ENCODE assay signal across 10 mouse cellular contexts in the genomic region with DNA sequence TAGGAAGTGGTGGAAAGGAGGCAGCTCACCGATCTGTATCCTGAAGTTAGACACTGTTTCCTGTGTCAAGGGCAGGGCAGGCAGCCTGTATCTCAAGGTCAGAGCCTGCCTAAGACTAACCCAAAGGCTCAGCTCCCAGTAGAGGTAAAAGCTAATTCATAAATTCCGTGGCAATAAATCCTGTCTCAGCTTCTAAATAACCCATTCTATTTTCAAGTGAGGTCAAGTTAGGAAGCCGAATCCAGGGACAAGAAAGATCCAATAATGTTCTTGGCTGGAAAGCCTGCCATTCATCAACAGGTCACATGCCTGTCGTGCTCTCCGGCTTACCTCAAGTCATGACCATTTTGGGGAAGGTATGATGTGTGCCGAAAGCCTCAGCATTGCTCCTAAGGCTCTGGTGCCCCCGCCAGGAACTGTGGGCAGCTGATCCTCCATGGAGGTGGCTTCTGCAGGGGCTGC. TPM values are rescaled to one million over a fixed set of nuclear protein-coding genes. Genes with fewer than 3 reads are reported as not detected.
A peak's percentile ranks its signal among the peaks of the same experiment; 100 is the strongest.
DNase-seq lines count a peak whose midpoint lies in the region; ATAC-seq and TF ChIP-seq lines count a peak whose summit lies in the region.
"Had no signal": no experiment of that assay in that cellular context is flagged by ENCODE, and none has a peak within 500 bp of the region (broad histone marks: within the 10 kb centered on the region; RNA-seq: fewer than 3 reads in every experiment).

No protein-coding gene starts in this region.

- TF ChIP-seq POLR2A in kidney, adult 2 months (IDR thresholded peaks at IDR 0.05; ENCODE audit: low read depth, low read length) = no peak

- peaks cover 7% of the 10 kb centered on the region; the same call in 1 of the 2 replicates for H3K4me1 ChIP-seq in kidney, adult 2 months (ENCODE audit: control insufficient read depth, insufficient read depth, low read length)
- H3K4me1 ChIP-seq in stomach, postnatal 0 days (replicated peaks; ENCODE audit: control insufficient read depth, insufficient read depth) = no peaks in the 10 kb centered on the region
- H3K4me1 ChIP-seq in midbrain, embryonic 10.5 days = 0 out of 2 replicates have a peak, but pooled peaks cover 5% of the 10 kb centered on the region
- H3K4me1 ChIP-seq in midbrain, embryonic 14.5 days (ENCODE audit: control insufficient read depth, insufficient read depth, low read length) = no peaks in the 10 kb centered on the region
- H3K4me1 ChIP-seq: liver, embryonic 15.5 days had no signal

- TF ChIP-seq CTCF in gastrocnemius, adult 2 months (IDR thresholded peaks at IDR 0.05) = peak; percentile 54
- no peak for TF ChIP-seq CTCF in kidney, adult 2 months (conservative IDR thresholded peaks at IDR 0.05; ENCODE audit: insufficient read depth, insufficient read length, low read depth, low read length)
- peak; percentile 52 for TF ChIP-seq CTCF in stomach, postnatal 0 days (IDR thresholded peaks at IDR 0.05; ENCODE audit: low read depth)

- H3K36me3 ChIP-seq in kidney, adult 2 months (ENCODE audit: control insufficient read depth, insufficient read depth, low read length) = no peaks in the 10 kb centered on the region
- no peaks in the 10 kb centered on the region for H3K36me3 ChIP-seq in stomach, postnatal 0 days (ENCODE audit: control insufficient read depth, insufficient read depth, low read length)
- H3K36me3 ChIP-seq in midbrain, embryonic 10.5 days = no peaks in the 10 kb centered on the region
- H3K36me3 ChIP-seq in midbrain, embryonic 14.5 days (ENCODE audit: control insufficient read depth, insufficient read depth, low read length) = no peaks in the 10 kb centered on the region
- H3K36me3 ChIP-seq: hindbrain, embryonic 10.5 days; liver, embryonic 15.5 days had no signal

- DNase-seq in gastrocnemius, adult 2 months = peak; percentile 68
- no peak for DNase-seq in gastrocnemius, postnatal 4 days (ENCODE audit: low spot score in 2 of 2)
- DNase-seq in thymus, postnatal 25 days = peak; percentile 20
- DNase-seq in thymus, postnatal 4 days = no peak
- DNase-seq in kidney, adult 2 months = peak; percentile 72
- no peak for DNase-seq in stomach, postnatal 0 days (ENCODE audit: low spot score)
- DNase-seq in midbrain, embryonic 10.5 days (ENCODE audit: low spot score) = no peak
- DNase-seq in midbrain, embryonic 14.5 days = no peak

- peak overlapping the region; percentile 63 for H3K27ac ChIP-seq in gastrocnemius, adult 2 months
- peak overlapping the region; percentile 47 for H3K27ac ChIP-seq in kidney, adult 2 months (ENCODE audit: insufficient read depth, low read depth, low read length)
- H3K27ac ChIP-seq in stomach, postnatal 0 days (replicated peaks) = no peak overlapping the region
- no peak overlapping the region for H3K27ac ChIP-seq in midbrain, embryonic 10.5 days (replicated peaks)
- no peak overlapping the region for H3K27ac ChIP-seq in midbrain, embryonic 14.5 days (replicated peaks; ENCODE audit: low read depth, low read length)
- H3K27ac ChIP-seq: hindbrain, embryonic 10.5 days; liver, embryonic 15.5 days had no signal

- intact Hi-C loops in gastrocnemius, adult 2 months (cut with DNase I) = loop anchor here (1.0 to 5.0 kb wide), 2 partner anchors 154 to 250 kb away; no protein-coding TSS in a partner anchor

- peak overlapping the region; percentile 23 for H3K4me3 ChIP-seq in gastrocnemius, adult 2 months
- no peak overlapping the region for H3K4me3 ChIP-seq in kidney, adult 2 months (ENCODE audit: insufficient read depth, low read depth, low read length)
- H3K4me3 ChIP-seq in stomach, postnatal 0 days (ENCODE audit: low read depth, low read length) = no peak overlapping the region
- H3K4me3 ChIP-seq in midbrain, embryonic 10.5 days = no peak overlapping the region
- no peak overlapping the region for H3K4me3 ChIP-seq in midbrain, embryonic 14.5 days (replicated peaks; ENCODE audit: low read depth, low read length)
- H3K4me3 ChIP-seq: hindbrain, embryonic 10.5 days; liver, embryonic 15.5 days had no signal

- no peak; the same call in 1 of the 2 replicates for ATAC-seq in stomach, postnatal 0 days (ENCODE audit: low FRiP score, low TSS enrichment)
- ATAC-seq in midbrain, embryonic 14.5 days (ENCODE audit: low FRiP score, low TSS enrichment) = no peak

- H3K27me3 ChIP-seq in kidney, adult 2 months (replicated peaks; ENCODE audit: control insufficient read depth, insufficient read depth, low read length) = no peaks in the 10 kb centered on the region
- no peaks in the 10 kb centered on the region for H3K27me3 ChIP-seq in stomach, postnatal 0 days (ENCODE audit: control insufficient read depth, insufficient read depth, low read length)
- H3K27me3 ChIP-seq in midbrain, embryonic 10.5 days (ENCODE audit: low read depth, poor library complexity, severe bottlenecking) = no peaks in the 10 kb centered on the region
- H3K27me3 ChIP-seq in midbrain, embryonic 14.5 days (ENCODE audit: control insufficient read depth, insufficient read depth, low read length) = no peaks in the 10 kb centered on the region
- H3K27me3 ChIP-seq: liver, embryonic 15.5 days had no signal

- H3K9ac ChIP-seq in stomach, postnatal 0 days (ENCODE audit: low read length) = no peak overlapping the region
- H3K9ac ChIP-seq in midbrain, embryonic 14.5 days (replicated peaks; ENCODE audit: low read length) = no peak overlapping the region
- H3K9ac ChIP-seq: liver, embryonic 15.5 days had no signal

- no peak overlapping the region for H3K4me2 ChIP-seq in stomach, postnatal 0 days (replicated peaks; ENCODE audit: low read depth)
- no peak overlapping the region for H3K4me2 ChIP-seq in midbrain, embryonic 14.5 days (ENCODE audit: low read length)
- H3K4me2 ChIP-seq: liver, embryonic 15.5 days had no signal

- no peaks in the 10 kb centered on the region for H3K9me3 ChIP-seq in stomach, postnatal 0 days (ENCODE audit: control insufficient read depth, low read length)
- H3K9me3 ChIP-seq in midbrain, embryonic 10.5 days (replicated peaks) = no peaks in the 10 kb centered on the region
- no peaks in the 10 kb centered on the region for H3K9me3 ChIP-seq in midbrain, embryonic 14.5 days (ENCODE audit: control insufficient read depth, low read length)
- H3K9me3 ChIP-seq: hindbrain, embryonic 10.5 days; liver, embryonic 15.5 days had no signal

- no peak for TF ChIP-seq EP300 in stomach, postnatal 0 days (optimal IDR thresholded peaks at IDR 0.05)

- WGBS in kidney, adult 2 months = 34% methylated on average over 7 of the region's 7 CpGs
- WGBS in stomach, postnatal 0 days = 38% methylated on average over 7 of the region's 7 CpGs
- WGBS in midbrain, embryonic 10.5 days = 85% methylated on average over 7 of the region's 7 CpGs
- WGBS in midbrain, embryonic 14.5 days = 88% methylated on average over 7 of the region's 7 CpGs

RNA-seq across cellular contexts. Expression of a gene that starts 33.4 kb away (rescaled TPM):
- 10 to 100 TPM; 58.2 to 65.3 TPM for total RNA-seq in gastrocnemius, adult 2 months (2021)
- total RNA-seq in gastrocnemius, postnatal 4 days (2021) = 10 to 100 TPM; 52.9 to 56.6 TPM
- 37.1 and 42.9 TPM in 2 replicates for polyA plus RNA-seq in kidney, adult 2 months (2012; rRNA removed)
- 27.2 and 28.7 TPM in 2 replicates for polyA plus RNA-seq in stomach, postnatal 0 days (2015; fragmentation: Nextera tagmentation; extraction: Ambion mirVana)
- 43.5 and 50.3 TPM in 2 replicates for polyA plus RNA-seq in midbrain, embryonic 10.5 days (2016; fragmentation: Nextera tagmentation; extraction: Ambion mirVana)
- 44.5 and 51.0 TPM in 2 replicates for polyA plus RNA-seq in midbrain, embryonic 14.5 days (2014; fragmentation: Nextera tagmentation; extraction: Ambion mirVana)

RNA-seq across cellular contexts. Expression of a gene that starts 56.5 kb away (rescaled TPM):
- 1 to 10 TPM; 1.9 to 3.6 TPM for total RNA-seq in gastrocnemius, adult 2 months (2021)
- 1 to 10 TPM; 1.8 to 1.9 TPM for total RNA-seq in gastrocnemius, postnatal 4 days (2021)
- 0.61 and 0.62 TPM in 2 replicates for polyA plus RNA-seq in kidney, adult 2 months (2012; rRNA removed)
- polyA plus RNA-seq in stomach, postnatal 0 days (2015; fragmentation: Nextera tagmentation; extraction: Ambion mirVana) = 0.28 and 0.39 TPM in 2 replicates
- polyA plus RNA-seq in midbrain, embryonic 10.5 days (2016; fragmentation: Nextera tagmentation; extraction: Ambion mirVana) = 9.7 and 11.3 TPM in 2 replicates
- 4.2 and 6.4 TPM in 2 replicates for polyA plus RNA-seq in midbrain, embryonic 14.5 days (2014; fragmentation: Nextera tagmentation; extraction: Ambion mirVana)

Comparison
In these comparisons a context has a peak if more than half of its experiments do, and no peak if none do; other contexts are left out.
1. DNase-seq: peak in gastrocnemius, adult 2 months (single experiment), thymus, postnatal 25 days (single experiment) and kidney, adult 2 months (single experiment); none in gastrocnemius, postnatal 4 days (0 of 2), thymus, postnatal 4 days (single experiment), stomach, postnatal 0 days (single experiment), midbrain, embryonic 10.5 days (single experiment) and midbrain, embryonic 14.5 days (single experiment).
2. H3K27ac ChIP-seq: peak in gastrocnemius, adult 2 months (single experiment) and kidney, adult 2 months (single experiment); none in stomach, postnatal 0 days (single experiment), midbrain, embryonic 10.5 days (single experiment) and midbrain, embryonic 14.5 days (single experiment).